Mouse (Mus musculus) embryonic fibroblast, embryonic 13.5 days (primary cell): ENCODE data around the gene Klhl33.

Experiments
- CTCF ChIP-seq: IDR thresholded peaks from 2 replicates; pipeline ENCODE4 v1.5.1; 2011; ENCODE audit warnings: mild to moderate bottlenecking, control low read depth, low read length, moderate library complexity, borderline replicate concordance; ENCODE audit not compliant: insufficient read depth
- POLR2A ChIP-seq: IDR thresholded peaks from 2 replicates; pipeline ENCODE4 v1.6.1; 2011; ENCODE audit warnings: low read depth, mild to moderate bottlenecking, control low read depth, low read length, moderate library complexity

- TF ChIP-seq CTCF (no peak), POLR2A (peak; percentile 77)
These were observed 27.2 kb upstream of the Klhl33 start, which contains the start of the genes Osgep and Apex1 for GRCm38 (mm10) chr14:50924281-50925064.
